Mouse (Mus musculus) adrenal gland, postnatal 4 days (tissue): ENCODE results near the gene Fbxl12. TPM values are rescaled to one million over a fixed set of nuclear protein-coding genes. Genes with fewer than 3 reads are reported as not detected.
"Not testable (repeated sequence)": the region's sequence is repeated elsewhere in the genome, so short reads cannot be mapped to it uniquely, and the experiment has no call there.

Source experiments
- DNase-seq, 2 experiments: peaks; one replicate each; pipeline ENCODE4 v3.0.0; 2021 to 2022; ENCODE audit warnings: low spot score in 2 of 2, mixed read lengths in 2 of 2
- total RNA-seq, 2 experiments: library from RNA; stranded (reverse); gene quantifications; 2 replicates each; pipeline ENCODE4 v1.2.3; 2021

Gene Fbxl12
- total RNA-seq, 2 experiments from 2014 or later, result 31.6 to 32.7 TPM

GRCm38 (mm10) chr9:20653859-20654258 is 9.3 kb upstream of the Fbxl12 start:
- no peak for DNase-seq

- DNase-seq, result peak in 1 of 2 experiments; percentile 23
Observed at GRCm38 (mm10) chr9:20652260-20652658, 7.7 kb upstream of the Fbxl12 start.

GRCm38 (mm10) chr9:20651602-20652259 is 7.2 kb upstream of the Fbxl12 start, which contains the start of gene Pin1:
TSS of gene Pin1 (plus strand) at chr9:20652095.
- peak; percentile 90 to 93 for DNase-seq

GRCm38 (mm10) chr9:20645121-20645520 is 554 bp upstream of the Fbxl12 start:
- no peak for DNase-seq

- no peak for DNase-seq
Observed at GRCm38 (mm10) chr9:20643781-20644180, 786 bp downstream of the Fbxl12 start.

- peak; percentile 66 to 72 for DNase-seq
Observed at GRCm38 (mm10) chr9:20642896-20643466, 1.6 kb downstream of the Fbxl12 start.

GRCm38 (mm10) chr9:20642101-20642895 is 2.3 kb downstream of the Fbxl12 start, which contains the start of gene Ubl5:
TSS of gene Ubl5 (plus strand) at chr9:20642878.
- peak; percentile 63 to 71 for DNase-seq

- DNase-seq, result no peak
Observed at GRCm38 (mm10) chr9:20641501-20641900, 3.1 kb downstream of the Fbxl12 start.

- no peak for DNase-seq
Observed at GRCm38 (mm10) chr9:20639486-20639885, 5.1 kb downstream of the Fbxl12 start.

- DNase-seq, result no peak
Observed at GRCm38 (mm10) chr9:20638552-20638951, 6.0 kb downstream of the Fbxl12 start.

GRCm38 (mm10) chr9:20636790-20637189 is 7.8 kb downstream of the Fbxl12 start:
- DNase-seq, result no peak

- no peak for DNase-seq
Observed at GRCm38 (mm10) chr9:20636256-20636655, 8.3 kb downstream of the Fbxl12 start.

- DNase-seq, result not testable (repeated sequence)
Observed at GRCm38 (mm10) chr9:20635676-20636075, 8.9 kb downstream of the Fbxl12 start.

- DNase-seq, result no peak
Observed at GRCm38 (mm10) chr9:20631332-20631731, 13.2 kb downstream of the Fbxl12 start.

GRCm38 (mm10) chr9:20616685-20617084 is 27.9 kb downstream of the Fbxl12 start:
- DNase-seq, result no peak

GRCm38 (mm10) chr9:20611976-20612375 is 32.6 kb downstream of the Fbxl12 start:
- DNase-seq, result no peak

GRCm38 (mm10) chr9:20609831-20610464 is 34.6 kb downstream of the Fbxl12 start:
- no peak for DNase-seq

- DNase-seq, result peak; percentile 67 to 73
Observed at GRCm38 (mm10) chr9:20607100-20607974, 37.2 kb downstream of the Fbxl12 start.

- no peak for DNase-seq
Observed at GRCm38 (mm10) chr9:20606269-20606668, 38.3 kb downstream of the Fbxl12 start.

GRCm38 (mm10) chr9:20601270-20601669 is 43.3 kb downstream of the Fbxl12 start:
- DNase-seq, result no peak
